Mouse (Mus musculus): ENCODE results near the gene Mettl3.
"Not testable (repeated sequence)": the region's sequence is repeated elsewhere in the genome, so short reads cannot be mapped to it uniquely, and the experiment has no call there.

GRCm38 (mm10) chr14:52310343-52310742, 5.4 kb upstream of the Mettl3 start:
- TF ChIP-seq CTCF (IDR thresholded peaks at IDR 0.05; ENCODE audit: low read depth, low read length); POLR2A (IDR thresholded peaks at IDR 0.05; ENCODE audit: borderline replicate concordance, low read depth, low read length): not testable (repeated sequence)

Measured in bone marrow macrophage, adult 2 months (primary cell).